Mouse (Mus musculus): ENCODE data around the gene Tex44.

DNA sequence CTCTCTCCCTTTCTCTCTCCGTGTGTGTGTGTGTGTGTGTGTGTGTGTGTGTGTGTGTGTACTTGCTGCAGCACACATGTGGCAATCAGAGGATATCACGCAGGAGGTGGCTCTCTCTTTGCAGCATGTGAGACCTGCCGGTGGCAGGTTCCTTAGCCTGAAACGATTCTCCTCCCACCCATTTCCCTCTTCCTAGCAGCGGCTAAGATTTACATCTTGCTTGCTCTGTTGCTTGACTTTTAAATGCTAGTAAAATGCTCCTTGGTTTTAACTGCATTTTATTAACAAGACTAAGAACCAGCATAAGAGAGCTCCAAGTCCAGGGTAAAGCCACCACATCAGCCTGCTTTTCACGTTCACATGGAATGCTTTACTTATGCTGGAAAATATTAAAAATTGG lies 47.5 kb upstream of the Tex44 start:
- TF ChIP-seq POLR2A (IDR thresholded peaks at IDR 0.05; ENCODE audit: borderline replicate concordance, low read depth, low read length) (no peak), CTCF (IDR thresholded peaks at IDR 0.05; ENCODE audit: low read depth, low read length) (no peak)
